Mouse (Mus musculus) heart, embryonic 13.5 days (tissue): ENCODE results near the gene Lrrc36. TPM values are rescaled to one million over a fixed set of nuclear protein-coding genes. Genes with fewer than 3 reads are reported as not detected.

Experiments used
- ATAC-seq: fragments of 200-750 bp; cut with Nextera tagmentation; 2 replicates; pipeline ENCODE4 v1.8.0; 2017; ENCODE audit warnings: moderate TSS enrichment; ENCODE audit not compliant: insufficient number of reproducible peaks, low FRiP score, low TSS enrichment; ENCODE audit errors: extremely low read depth
- H3K27ac ChIP-seq: fragments of 300-500 bp; sonication (generic); replicated peaks from 2 replicates; pipeline ENCODE4 v1.5.1; 2015; ENCODE audit warnings: moderate library complexity, mild to moderate bottlenecking, inconsistent platforms
- H3K27me3 ChIP-seq: fragments of 300-500 bp; sonication (generic); replicated peaks from 2 replicates; pipeline ENCODE4 v1.6.1; 2015; ENCODE audit warnings: mild to moderate bottlenecking, inconsistent platforms
- H3K36me3 ChIP-seq: fragments of 300-500 bp; sonication (generic); 2 replicates; pipeline ENCODE4 v1.6.1; 2015; ENCODE audit warnings: mild to moderate bottlenecking, inconsistent platforms
- H3K4me1 ChIP-seq: fragments of 300-500 bp; sonication (generic); 2 replicates; pipeline ENCODE4 v1.6.1; 2015; ENCODE audit warnings: inconsistent platforms
- H3K4me2 ChIP-seq: fragments of 300-500 bp; sonication (generic); 2 replicates; pipeline ENCODE4 v1.6.1; 2015; ENCODE audit warnings: inconsistent platforms, mild to moderate bottlenecking, moderate library complexity
- H3K4me3 ChIP-seq: fragments of 300-500 bp; sonication (generic); 2 replicates; pipeline ENCODE4 v1.5.1; 2015; ENCODE audit warnings: moderate library complexity, mild to moderate bottlenecking, inconsistent platforms
- H3K9ac ChIP-seq: fragments of 300-500 bp; sonication (generic); 2 replicates; pipeline ENCODE4 v1.6.1; 2015; ENCODE audit warnings: inconsistent platforms, mild to moderate bottlenecking, moderate library complexity
- H3K9me3 ChIP-seq: fragments of 300-500 bp; sonication (generic); 2 replicates; pipeline ENCODE4 v1.6.1; 2016; ENCODE audit warnings: inconsistent platforms
- WGBS: fragments of 180-500 bp; shearing (Covaris S2); methylation state at CpG from one replicate; pipeline ENCODE4 v1.1.7; 2015; ENCODE audit warnings: mixed read lengths; 5-methylcytosine and 5-hydroxymethylcytosine counted together
- polyA plus RNA-seq: library from polyadenylated mRNA; unstranded; fragments of >200 nt; fragmentation: Nextera tagmentation; extraction: Ambion mirVana; gene quantifications from 2 replicates; pipeline ENCODE4 v1.2.1, GENCODE M21; 2015

Gene Lrrc36
- polyA plus RNA-seq, 1 experiment from 2014 or later = 0.08 TPM

- Histone ChIP-seq H3K4me3 (no peak overlapping the region), H3K9ac (no peak overlapping the region), H3K9me3 (no peaks in the 10 kb centered on the region), H3K4me1 (peaks cover 14% of the 10 kb centered on the region), H3K27me3 (peaks cover 5% of the 10 kb centered on the region; the same call in 1 of the 2 replicates), H3K4me2 (no peak overlapping the region), H3K36me3 (no peaks in the 10 kb centered on the region), H3K27ac (no peak overlapping the region)
- 41% methylated on average over 12 of the region's 12 CpGs for WGBS
- no peak for ATAC-seq
These were observed 96.8 kb downstream of the Lrrc36 start for GRCm38 (mm10) chr8:105509997-105510735.

Other genes with a start within 250 kb of the Lrrc36 start
- 39.4 and 43.0 TPM in 2 replicates for gene Cbfb, start 242.9 kb upstream of the Lrrc36 start, polyA plus RNA-seq
- 17.3 and 18.2 TPM in 2 replicates for gene D230025D16Rik, start 188.4 kb upstream of the Lrrc36 start, polyA plus RNA-seq
- 11.8 and 14.5 TPM in 2 replicates for gene B3gnt9, start 158.4 kb upstream of the Lrrc36 start, polyA plus RNA-seq
- gene Tradd, start 149.0 kb upstream of the Lrrc36 start, polyA plus RNA-seq = 18.3 and 18.8 TPM in 2 replicates
- gene Fbxl8, start 148.9 kb upstream of the Lrrc36 start, polyA plus RNA-seq = 3.2 and 3.3 TPM in 2 replicates
- 0.15 TPM in 1 of 2 replicates, not detected in the other for gene Hsf4, start 143.8 kb upstream of the Lrrc36 start, polyA plus RNA-seq
- 2.5 and 2.7 TPM in 2 replicates for gene Nol3, start 137.4 kb upstream of the Lrrc36 start, polyA plus RNA-seq
- gene 4931428F04Rik, start 123.7 kb upstream of the Lrrc36 start, polyA plus RNA-seq = 6.0 and 6.5 TPM in 2 replicates
- 15.5 and 15.9 TPM in 2 replicates for gene Exoc3l, start 117.5 kb upstream of the Lrrc36 start, polyA plus RNA-seq
- 58.7 and 59.3 TPM in 2 replicates for gene E2f4, start 115.9 kb upstream of the Lrrc36 start, polyA plus RNA-seq
- gene Elmo3, start 108.0 kb upstream of the Lrrc36 start, polyA plus RNA-seq = 2.3 and 2.6 TPM in 2 replicates
- 0.96 and 1.2 TPM in 2 replicates for gene Lrrc29, start 87.3 kb upstream of the Lrrc36 start, polyA plus RNA-seq
- gene Tmem208, start 87.2 kb upstream of the Lrrc36 start, polyA plus RNA-seq = 75.9 and 92.9 TPM in 2 replicates
- gene Fhod1, start 65.6 kb upstream of the Lrrc36 start, polyA plus RNA-seq = 1.9 and 2.0 TPM in 2 replicates
- 1.3 and 1.4 TPM in 2 replicates for gene Slc9a5, start 64.7 kb upstream of the Lrrc36 start, polyA plus RNA-seq
- gene Plekhg4, start 40.3 kb upstream of the Lrrc36 start, polyA plus RNA-seq = 0.23 and 0.42 TPM in 2 replicates
- gene Kctd19, start 69 bp upstream of the Lrrc36 start, polyA plus RNA-seq = not detected in 2 replicates
- 12.3 TPM in 2 replicates for gene Tppp3, start 58.0 kb downstream of the Lrrc36 start, polyA plus RNA-seq
- 21.8 and 22.3 TPM in 2 replicates for gene Zdhhc1, start 83.3 kb downstream of the Lrrc36 start, polyA plus RNA-seq
- 1.2 and 1.5 TPM in 2 replicates for gene Hsd11b2, start 105.2 kb downstream of the Lrrc36 start, polyA plus RNA-seq
- 58.1 and 60.9 TPM in 2 replicates for gene Atp6v0d1, start 152.5 kb downstream of the Lrrc36 start, polyA plus RNA-seq
- gene Ripor1, start 191.7 kb downstream of the Lrrc36 start, polyA plus RNA-seq = 32.1 and 32.5 TPM in 2 replicates
- gene Ctcf, start 223.0 kb downstream of the Lrrc36 start, polyA plus RNA-seq = 67.1 and 76.2 TPM in 2 replicates
- gene Agrp, start 223.8 kb downstream of the Lrrc36 start, polyA plus RNA-seq = 0.23 TPM in 1 of 2 replicates, not detected in the other